Mouse (Mus musculus) thymus, adult 2 months (tissue): ENCODE results near the gene Ticrr.

Experiments
- CTCF ChIP-seq: fragments of 200-500 bp; IDR thresholded peaks from 2 replicates; pipeline ENCODE4 v1.5.1; 2012; ENCODE audit warnings: mild to moderate bottlenecking, control low read depth, low read length, moderate library complexity, borderline replicate concordance; ENCODE audit not compliant: control insufficient read depth, poor library complexity, insufficient read depth; ENCODE audit errors: extremely low read depth
- POLR2A ChIP-seq: fragments of 200-500 bp; IDR thresholded peaks from 2 replicates; pipeline ENCODE4 v1.6.1; 2012; ENCODE audit warnings: mild to moderate bottlenecking, low read length, control low read depth, moderate library complexity; ENCODE audit not compliant: control insufficient read depth, poor library complexity, insufficient read depth; ENCODE audit errors: extremely low read depth

DNA sequence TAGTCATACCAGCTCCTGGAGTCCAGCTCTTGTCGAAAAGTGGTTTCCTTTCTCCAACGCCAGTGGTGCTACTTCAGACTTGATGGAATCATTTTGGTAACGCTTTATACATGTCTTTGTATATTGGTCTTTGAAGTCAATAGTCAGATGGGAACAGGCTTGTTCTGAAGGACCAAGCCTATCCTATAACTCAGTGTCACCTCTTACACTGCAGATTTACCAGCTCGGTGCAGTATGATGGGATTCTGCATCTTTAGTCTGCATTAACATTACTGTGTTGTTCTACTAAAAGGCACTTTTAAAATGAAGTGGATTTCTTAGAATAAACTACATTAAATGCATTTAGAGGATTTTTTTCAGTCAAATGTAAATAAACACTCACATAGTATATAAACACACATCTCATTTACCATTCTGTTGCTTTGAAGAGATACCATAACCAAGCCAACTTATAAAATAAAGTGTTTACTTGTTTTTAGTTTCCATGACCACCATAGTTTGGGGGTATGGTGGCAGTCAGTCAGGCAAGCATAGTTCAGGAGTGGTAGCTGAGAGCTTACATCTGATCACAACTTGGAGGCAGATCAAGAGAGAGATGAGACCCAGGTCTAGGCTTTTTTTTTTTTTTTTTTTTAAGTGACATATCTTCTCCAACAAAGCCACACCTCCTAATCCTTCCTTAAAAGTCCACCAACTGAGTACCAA is 11.1 kb downstream of the Ticrr start:
- TF ChIP-seq POLR2A (no peak), CTCF (no peak)
